Mouse (Mus musculus): ENCODE measurements around the gene Pomt2.

GRCm38 (mm10) chr12:87138342-87138701 is 9.4 kb downstream of the Pomt2 start:
- TF ChIP-seq GATA1 (IDR thresholded peaks at IDR 0.05; ENCODE audit: borderline replicate concordance, low read length) (no peak), FLI1 (IDR thresholded peaks at IDR 0.05; ENCODE audit: low read length) (no peak)

Measured in megakaryocyte, embryonic 14.5 days (primary cell).